Mouse (Mus musculus): ENCODE results near the gene 4930503B20Rik. TPM values are rescaled to one million over a fixed set of nuclear protein-coding genes. Genes with fewer than 3 reads are reported as not detected.

Gene 4930503B20Rik
- not detected for polyA plus RNA-seq (2015; fragmentation: Illumina TruSeq; extraction: RNeasy Lipid Tissue Mini Kit (QIAGEN cat#74804); ENCODE audit: insufficient read depth, low read depth, low replicate concordance)

GRCm38 (mm10) chr3:146651217-146651616, at the start of gene 4930503B20Rik:
4930503B20Rik (minus strand) TSS chr3:146651317.

DNA sequence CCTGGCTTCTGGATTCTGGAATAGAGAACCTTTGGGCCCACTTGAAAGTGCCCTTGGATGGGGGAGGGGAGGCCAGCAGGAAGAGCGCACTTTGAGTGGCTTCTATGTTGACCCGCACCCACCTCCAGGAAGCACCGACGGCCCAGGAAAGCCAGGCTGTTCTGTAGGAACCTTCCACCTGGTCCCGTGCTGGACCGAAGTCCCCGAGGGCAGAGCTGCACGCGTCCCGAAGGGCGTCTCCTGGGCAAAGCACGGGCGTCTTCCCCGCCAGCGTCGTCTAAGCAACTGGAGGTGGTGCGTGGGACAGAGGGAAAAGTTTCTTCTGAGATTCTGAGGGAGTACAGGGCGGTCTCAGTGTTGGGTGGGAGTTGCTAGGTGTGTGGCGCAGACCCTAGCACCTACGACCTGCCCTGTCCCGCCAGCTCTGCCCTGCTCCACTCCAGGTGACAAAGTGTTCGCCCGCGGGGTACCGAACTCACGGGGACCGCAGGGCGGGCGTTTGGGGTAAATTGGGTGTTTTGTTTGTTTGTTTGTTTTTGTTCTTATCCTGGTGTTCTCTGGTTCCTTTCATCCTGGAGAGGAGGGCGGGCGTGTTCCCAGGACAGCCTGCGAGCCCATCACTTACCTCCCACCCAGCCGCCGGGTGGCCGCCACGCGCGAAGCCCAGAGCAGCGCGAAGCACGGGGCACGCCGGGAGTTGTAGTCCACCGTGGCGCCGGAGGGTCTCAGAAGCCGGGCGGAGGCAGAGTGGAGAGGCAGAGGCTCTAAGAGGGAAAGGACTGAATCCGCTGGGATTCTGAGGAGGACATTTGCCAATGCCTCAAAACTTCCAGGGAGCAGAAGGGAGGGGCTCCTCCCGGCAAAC, 33.9 kb upstream of the 4930503B20Rik start, which contains the start of gene Samd13:
Samd13 (minus strand) TSS at position 782 of the 865 bp plus-strand sequence.

GRCm38 (mm10) chr3:146615496-146615895, 35.6 kb downstream of the 4930503B20Rik start, which contains the start of gene Dnase2b:
Dnase2b (minus strand) TSS chr3:146615596.

Other genes starting within 250 kb of the 4930503B20Rik start
- 6.5 TPM for gene Ssx2ip, start 246.7 kb downstream of the 4930503B20Rik start, polyA plus RNA-seq (2015; fragmentation: Illumina TruSeq; extraction: RNeasy Lipid Tissue Mini Kit (QIAGEN cat#74804); ENCODE audit: insufficient read depth, low read depth, low replicate concordance)
- 2.1 TPM for gene Ctbs, start 201.5 kb downstream of the 4930503B20Rik start, polyA plus RNA-seq (2015; fragmentation: Illumina TruSeq; extraction: RNeasy Lipid Tissue Mini Kit (QIAGEN cat#74804); ENCODE audit: insufficient read depth, low read depth, low replicate concordance)
- 2.8 TPM for gene Spata1, start 151.6 kb downstream of the 4930503B20Rik start, polyA plus RNA-seq (2015; fragmentation: Illumina TruSeq; extraction: RNeasy Lipid Tissue Mini Kit (QIAGEN cat#74804); ENCODE audit: insufficient read depth, low read depth, low replicate concordance)
- gene Gng5, start 151.5 kb downstream of the 4930503B20Rik start, polyA plus RNA-seq (2015; fragmentation: Illumina TruSeq; extraction: RNeasy Lipid Tissue Mini Kit (QIAGEN cat#74804); ENCODE audit: insufficient read depth, low read depth, low replicate concordance): 67.1 TPM
- 8.9 TPM for gene Rpf1, start 129.9 kb downstream of the 4930503B20Rik start, polyA plus RNA-seq (2015; fragmentation: Illumina TruSeq; extraction: RNeasy Lipid Tissue Mini Kit (QIAGEN cat#74804); ENCODE audit: insufficient read depth, low read depth, low replicate concordance)
- 0.48 TPM for gene Uox, start 80.9 kb downstream of the 4930503B20Rik start, polyA plus RNA-seq (2015; fragmentation: Illumina TruSeq; extraction: RNeasy Lipid Tissue Mini Kit (QIAGEN cat#74804); ENCODE audit: insufficient read depth, low read depth, low replicate concordance)
- not detected for gene Dnase2b, start 35.7 kb downstream of the 4930503B20Rik start, polyA plus RNA-seq (2015; fragmentation: Illumina TruSeq; extraction: RNeasy Lipid Tissue Mini Kit (QIAGEN cat#74804); ENCODE audit: insufficient read depth, low read depth, low replicate concordance)
- gene Samd13, start 34.3 kb upstream of the 4930503B20Rik start, polyA plus RNA-seq (2015; fragmentation: Illumina TruSeq; extraction: RNeasy Lipid Tissue Mini Kit (QIAGEN cat#74804); ENCODE audit: insufficient read depth, low read depth, low replicate concordance): not detected
- 12.1 TPM for gene Prkacb, start 161.7 kb upstream of the 4930503B20Rik start, polyA plus RNA-seq (2015; fragmentation: Illumina TruSeq; extraction: RNeasy Lipid Tissue Mini Kit (QIAGEN cat#74804); ENCODE audit: insufficient read depth, low read depth, low replicate concordance)
- gene Ttll7, start 201.1 kb upstream of the 4930503B20Rik start, polyA plus RNA-seq (2015; fragmentation: Illumina TruSeq; extraction: RNeasy Lipid Tissue Mini Kit (QIAGEN cat#74804); ENCODE audit: insufficient read depth, low read depth, low replicate concordance): 2.5 TPM